Mouse (Mus musculus) liver, embryonic 15.5 days (tissue): ENCODE measurements around the gene Dnm1. TPM values are rescaled to one million over a fixed set of nuclear protein-coding genes. Genes with fewer than 3 reads are reported as not detected.
"Not testable (repeated sequence)": the region's sequence is repeated elsewhere in the genome, so short reads cannot be mapped to it uniquely, and the experiment has no call there.

Source experiments
- ATAC-seq: fragments of 200-750 bp; cut with Nextera tagmentation; 2 replicates; pipeline ENCODE4 v1.8.0; 2017; ENCODE audit warnings: moderate number of reproducible peaks, mild to moderate bottlenecking, moderate library complexity; ENCODE audit not compliant: insufficient read depth
- H3K27ac ChIP-seq: fragments of 300-500 bp; sonication (generic); replicated peaks from 2 replicates; pipeline ENCODE4 v1.5.1; 2015; ENCODE audit warnings: mild to moderate bottlenecking, inconsistent platforms
- H3K27me3 ChIP-seq: fragments of 300-500 bp; sonication (generic); 2 replicates; pipeline ENCODE4 v1.6.1; 2015; ENCODE audit warnings: mild to moderate bottlenecking, inconsistent platforms
- H3K36me3 ChIP-seq: fragments of 300-500 bp; sonication (generic); replicated peaks from 2 replicates; pipeline ENCODE4 v1.6.1; 2015; ENCODE audit warnings: moderate library complexity, mild to moderate bottlenecking, inconsistent platforms
- H3K4me1 ChIP-seq: fragments of 300-500 bp; sonication (generic); replicated peaks from 2 replicates; pipeline ENCODE4 v1.6.1; 2015; ENCODE audit warnings: inconsistent platforms
- H3K4me2 ChIP-seq: fragments of 300-500 bp; sonication (generic); 2 replicates; pipeline ENCODE4 v1.6.1; 2015; ENCODE audit warnings: moderate library complexity, mild to moderate bottlenecking, inconsistent platforms
- H3K4me3 ChIP-seq: fragments of 300-500 bp; sonication (generic); replicated peaks from 2 replicates; pipeline ENCODE4 v1.5.1; 2015; ENCODE audit warnings: mild to moderate bottlenecking, inconsistent platforms
- H3K9ac ChIP-seq: fragments of 300-500 bp; sonication (generic); 2 replicates; pipeline ENCODE4 v1.6.1; 2015; ENCODE audit warnings: moderate library complexity, mild to moderate bottlenecking, inconsistent platforms
- H3K9me3 ChIP-seq: fragments of 300-500 bp; sonication (generic); replicated peaks from 2 replicates; pipeline ENCODE4 v1.6.1; 2016; ENCODE audit warnings: inconsistent platforms
- WGBS: fragments of 180-500 bp; shearing (Covaris S2); methylation state at CpG from one replicate; pipeline ENCODE4 v1.1.7; 2015; ENCODE audit warnings: mixed read lengths; ENCODE audit not compliant: insufficient replicate concordance; 5-methylcytosine and 5-hydroxymethylcytosine counted together
- polyA plus RNA-seq: library from polyadenylated mRNA; unstranded; fragments of >200 nt; fragmentation: Nextera tagmentation; extraction: Ambion mirVana; gene quantifications from 2 replicates; pipeline ENCODE4 v1.2.1, GENCODE M21; 2015

The Dnm1 gene
- polyA plus RNA-seq, 1 experiment from 2014 or later = 0.50 TPM

DNA sequence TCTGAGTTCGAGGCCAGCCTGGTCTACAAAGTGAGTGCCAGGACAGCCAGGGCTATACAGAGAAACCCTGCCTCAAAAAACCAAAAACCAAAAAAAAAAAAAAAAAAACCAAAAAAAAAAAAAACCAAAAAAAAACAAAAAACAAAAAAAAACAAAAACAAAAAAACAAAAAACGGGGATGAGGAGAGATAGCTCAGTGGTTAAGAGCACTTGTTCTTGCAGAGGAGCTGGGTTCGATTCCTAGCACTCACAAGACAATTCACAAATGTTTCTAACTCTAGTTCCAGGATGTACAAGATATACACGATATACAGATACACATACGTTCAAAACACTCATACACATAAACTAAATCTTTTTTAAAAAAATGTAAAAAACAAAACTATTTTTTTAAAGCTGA lies 9.1 kb upstream of the Dnm1 start:
- Histone ChIP-seq H3K4me3 (peak overlapping the region; percentile 90), H3K27ac (peak overlapping the region; percentile 95), H3K4me1 (peaks cover 42% of the 10 kb centered on the region), H3K9ac (peak overlapping the region; percentile 91), H3K36me3 (peaks cover 21% of the 10 kb centered on the region), H3K4me2 (peak overlapping the region; percentile 93)
- not testable (repeated sequence) for H3K9me3 ChIP-seq, ATAC-seq, H3K27me3 ChIP-seq
- WGBS = 16% methylated on average over 5 of the region's 5 CpGs

DNA sequence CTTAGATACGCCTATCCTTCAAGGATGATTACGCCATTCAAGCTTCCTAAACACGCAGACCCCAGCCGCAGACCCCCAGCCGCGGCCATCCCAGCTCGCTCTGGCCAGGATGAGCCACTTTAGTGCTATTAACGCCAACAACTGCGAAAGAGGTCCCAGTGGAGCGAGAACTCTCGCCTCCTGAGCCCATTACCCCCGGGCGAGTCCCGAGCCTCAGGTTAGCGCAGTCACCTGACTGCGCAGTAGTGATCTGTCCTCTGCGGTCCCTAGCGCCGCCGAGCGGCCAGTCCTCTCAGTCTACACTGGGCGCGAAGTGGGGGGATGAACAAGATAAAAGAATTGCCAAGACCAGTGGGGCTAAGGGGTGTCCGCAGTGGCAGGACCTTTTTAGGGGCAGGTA lies 8.3 kb upstream of the Dnm1 start:
- Histone ChIP-seq H3K4me2 (peak overlapping the region; percentile 93), H3K4me3 (peak overlapping the region; percentile 90), H3K4me1 (peaks cover 42% of the 10 kb centered on the region), H3K27ac (peak overlapping the region; percentile 84), H3K9me3 (no peaks in the 10 kb centered on the region), H3K9ac (peak overlapping the region; percentile 72), H3K27me3 (peaks cover 8% of the 10 kb centered on the region), H3K36me3 (peaks cover 13% of the 10 kb centered on the region)
- WGBS = under 1% methylated on average over 24 of the region's 24 CpGs
- ATAC-seq = peak; percentile 65

DNA sequence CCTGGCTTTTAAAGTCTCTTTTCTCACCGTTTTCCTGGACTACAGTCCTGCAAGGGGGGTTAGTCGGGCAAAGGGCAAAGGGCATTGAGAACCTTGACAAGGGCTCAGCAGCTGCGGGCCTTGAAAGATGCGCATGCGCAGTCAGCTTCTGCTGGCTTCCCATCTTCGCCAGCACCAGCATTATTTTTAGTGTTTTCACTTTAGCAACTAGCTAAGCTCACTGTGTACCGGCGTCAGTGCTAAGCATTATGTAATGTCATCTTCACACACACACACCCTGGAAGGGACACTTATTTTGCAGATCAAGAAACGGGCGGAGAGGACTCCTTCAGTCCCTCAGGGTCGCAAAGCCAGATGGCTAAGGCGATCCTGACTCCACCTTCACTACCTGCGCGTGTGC lies 7.6 kb upstream of the Dnm1 start:
- Histone ChIP-seq H3K27ac (peak overlapping the region; percentile 84), H3K4me2 (peak overlapping the region; percentile 93), H3K9ac (peak overlapping the region; percentile 72), H3K27me3 (peaks cover 12% of the 10 kb centered on the region), H3K4me1 (peaks cover 44% of the 10 kb centered on the region), H3K4me3 (peak overlapping the region; percentile 90), H3K9me3 (no peaks in the 10 kb centered on the region), H3K36me3 (peaks cover 12% of the 10 kb centered on the region)
- no peak for ATAC-seq
- WGBS = 8% methylated on average over 14 of the region's 14 CpGs

DNA sequence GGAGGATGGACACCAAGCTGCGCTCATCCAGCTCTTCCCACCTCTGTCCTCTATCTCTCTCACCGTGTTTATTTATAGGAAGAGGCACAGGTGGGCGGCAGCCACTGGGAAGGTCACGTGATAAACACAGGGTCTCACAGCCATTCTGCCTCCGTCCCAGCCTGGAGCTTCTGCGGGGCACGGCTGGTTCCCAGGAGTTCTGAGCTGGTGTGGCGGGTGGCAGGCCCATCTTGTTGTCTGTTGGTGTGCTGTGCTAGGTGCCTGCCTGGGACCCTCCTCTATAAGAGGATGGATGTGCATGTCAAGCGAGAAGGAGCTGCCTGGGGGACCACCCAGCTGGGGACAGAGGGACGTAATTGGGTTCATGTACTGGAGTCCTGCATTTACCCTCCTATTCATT lies 5.2 kb upstream of the Dnm1 start:
- Histone ChIP-seq H3K9me3 (no peaks in the 10 kb centered on the region), H3K4me3 (no peak overlapping the region), H3K9ac (no peak overlapping the region), H3K27ac (no peak overlapping the region), H3K36me3 (no peaks in the 10 kb centered on the region), H3K27me3 (peaks cover 14% of the 10 kb centered on the region), H3K4me2 (no peak overlapping the region), H3K4me1 (peaks cover 43% of the 10 kb centered on the region)
- no peak for ATAC-seq
- WGBS = 59% methylated on average over 10 of the region's 10 CpGs

DNA sequence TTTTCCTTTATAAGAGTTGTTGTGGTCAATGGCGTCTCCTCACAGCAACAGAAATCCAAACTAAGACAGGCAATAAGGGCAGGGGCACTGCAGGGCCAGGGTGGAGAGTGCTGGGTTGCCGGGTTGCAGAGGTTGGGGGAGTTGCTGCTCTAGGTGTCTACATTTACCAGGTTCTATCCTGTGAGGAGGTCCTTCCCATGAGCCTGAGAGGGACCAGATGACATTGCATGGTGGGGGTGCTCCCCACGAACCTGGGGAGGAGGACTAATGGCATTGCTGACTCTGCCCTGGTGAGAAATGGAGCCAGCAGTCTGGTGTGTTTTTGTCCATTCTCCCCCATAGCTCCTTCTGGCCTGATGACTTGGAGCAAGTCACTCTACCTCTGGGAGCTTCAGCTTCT lies 4.6 kb upstream of the Dnm1 start:
- Histone ChIP-seq H3K27ac (no peak overlapping the region), H3K36me3 (no peaks in the 10 kb centered on the region), H3K9me3 (no peaks in the 10 kb centered on the region), H3K4me3 (no peak overlapping the region), H3K27me3 (peaks cover 21% of the 10 kb centered on the region), H3K4me2 (no peak overlapping the region), H3K9ac (no peak overlapping the region), H3K4me1 (peaks cover 46% of the 10 kb centered on the region)
- no peak for ATAC-seq
- WGBS = 50% methylated on average over 3 of the region's 3 CpGs

DNA sequence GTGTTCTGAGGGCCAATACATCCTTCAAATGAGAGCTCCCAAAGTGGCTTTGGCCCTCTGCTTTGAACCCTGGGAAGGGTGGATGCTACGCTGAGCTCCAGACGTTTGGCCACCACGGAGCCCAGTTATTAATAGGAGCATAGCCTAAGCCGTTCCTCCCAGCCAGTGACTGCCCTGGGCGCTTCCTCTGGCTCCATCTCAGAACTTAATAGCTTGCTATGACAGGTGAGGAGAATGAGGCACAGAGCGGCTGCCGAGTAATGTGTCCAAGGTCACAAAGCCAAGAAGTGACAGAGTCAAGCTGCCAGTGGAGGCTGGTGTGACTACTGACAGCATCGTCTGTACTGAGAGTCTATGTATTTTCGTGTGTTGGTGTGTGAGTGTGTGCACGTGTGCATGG lies 3.1 kb upstream of the Dnm1 start:
- no peak for ATAC-seq
- 69% methylated on average over 10 of the region's 10 CpGs for WGBS
- Histone ChIP-seq H3K4me2 (no peak overlapping the region), H3K9ac (no peak overlapping the region), H3K4me1 (peaks cover 38% of the 10 kb centered on the region), H3K27me3 (peaks cover 36% of the 10 kb centered on the region), H3K9me3 (no peaks in the 10 kb centered on the region), H3K4me3 (no peak overlapping the region), H3K27ac (no peak overlapping the region), H3K36me3 (no peaks in the 10 kb centered on the region)

DNA sequence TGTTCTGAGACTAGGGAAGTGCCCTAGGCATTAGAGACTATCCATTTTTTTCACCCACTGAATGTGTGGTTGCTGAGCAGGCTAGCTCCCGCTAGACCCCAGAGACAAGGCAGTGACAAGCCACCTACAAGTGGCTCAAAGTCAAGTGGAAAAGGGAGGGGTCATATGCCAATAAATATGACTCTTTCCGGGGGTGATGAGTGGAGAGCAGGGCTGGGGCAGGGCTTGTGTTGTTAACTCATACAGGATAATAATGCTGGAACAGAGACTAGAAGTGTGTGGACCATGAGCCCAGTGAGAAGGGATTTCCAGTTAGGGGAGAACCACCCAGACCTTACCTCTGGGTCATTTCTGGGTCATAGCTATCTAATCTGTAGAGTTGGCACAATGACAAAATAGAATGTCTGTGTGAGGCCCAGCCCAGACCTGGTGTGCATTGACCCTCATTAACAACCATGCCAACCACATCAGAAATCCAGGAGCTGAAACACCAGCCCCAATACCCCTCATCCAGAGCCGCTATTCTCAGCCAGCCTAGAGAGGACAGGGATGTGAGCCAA lies 1.3 kb upstream of the Dnm1 start:
- H3K27ac ChIP-seq = peak overlapping the region; percentile 35
- WGBS = 73% methylated on average over 3 of the region's 3 CpGs
- H3K36me3 ChIP-seq = no peaks in the 10 kb centered on the region
- H3K4me1 ChIP-seq = peaks cover 32% of the 10 kb centered on the region
- no peak overlapping the region for H3K4me2 ChIP-seq
- H3K9me3 ChIP-seq = no peaks in the 10 kb centered on the region
- no peak for ATAC-seq
- peaks cover 50% of the 10 kb centered on the region for H3K27me3 ChIP-seq
- no peak overlapping the region for H3K4me3 ChIP-seq
- H3K9ac ChIP-seq = no peak overlapping the region

DNA sequence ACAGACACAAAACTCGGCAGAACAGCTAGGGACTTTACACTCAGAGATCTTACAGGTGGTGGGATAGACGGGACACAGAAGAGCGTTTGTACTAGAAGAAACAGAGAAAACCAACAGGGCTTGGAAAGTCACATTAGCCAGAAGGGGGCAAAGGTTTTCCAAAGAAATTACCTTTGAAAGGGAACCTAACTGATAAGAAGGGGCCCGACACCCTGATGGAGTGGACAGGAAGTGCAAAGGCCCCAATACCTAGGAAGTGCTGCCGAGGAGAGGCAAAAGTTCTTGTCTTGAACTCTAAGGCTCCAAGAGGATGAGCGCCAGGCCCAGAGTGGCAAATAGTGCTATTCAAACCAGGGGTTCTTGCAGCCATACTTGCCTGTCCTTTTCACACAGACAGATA lies 698 bp upstream of the Dnm1 start:
- no peak overlapping the region for H3K4me3 ChIP-seq
- H3K36me3 ChIP-seq = no peaks in the 10 kb centered on the region
- 39% methylated on average over 6 of the region's 6 CpGs for WGBS
- peaks cover 56% of the 10 kb centered on the region for H3K27me3 ChIP-seq
- H3K4me1 ChIP-seq = peaks cover 32% of the 10 kb centered on the region
- peak overlapping the region; percentile 90; the same call in 1 of the 2 replicates for H3K4me2 ChIP-seq
- no peak for ATAC-seq
- H3K9ac ChIP-seq = no peak overlapping the region
- no peaks in the 10 kb centered on the region for H3K9me3 ChIP-seq
- H3K27ac ChIP-seq = peak overlapping the region; percentile 35

DNA sequence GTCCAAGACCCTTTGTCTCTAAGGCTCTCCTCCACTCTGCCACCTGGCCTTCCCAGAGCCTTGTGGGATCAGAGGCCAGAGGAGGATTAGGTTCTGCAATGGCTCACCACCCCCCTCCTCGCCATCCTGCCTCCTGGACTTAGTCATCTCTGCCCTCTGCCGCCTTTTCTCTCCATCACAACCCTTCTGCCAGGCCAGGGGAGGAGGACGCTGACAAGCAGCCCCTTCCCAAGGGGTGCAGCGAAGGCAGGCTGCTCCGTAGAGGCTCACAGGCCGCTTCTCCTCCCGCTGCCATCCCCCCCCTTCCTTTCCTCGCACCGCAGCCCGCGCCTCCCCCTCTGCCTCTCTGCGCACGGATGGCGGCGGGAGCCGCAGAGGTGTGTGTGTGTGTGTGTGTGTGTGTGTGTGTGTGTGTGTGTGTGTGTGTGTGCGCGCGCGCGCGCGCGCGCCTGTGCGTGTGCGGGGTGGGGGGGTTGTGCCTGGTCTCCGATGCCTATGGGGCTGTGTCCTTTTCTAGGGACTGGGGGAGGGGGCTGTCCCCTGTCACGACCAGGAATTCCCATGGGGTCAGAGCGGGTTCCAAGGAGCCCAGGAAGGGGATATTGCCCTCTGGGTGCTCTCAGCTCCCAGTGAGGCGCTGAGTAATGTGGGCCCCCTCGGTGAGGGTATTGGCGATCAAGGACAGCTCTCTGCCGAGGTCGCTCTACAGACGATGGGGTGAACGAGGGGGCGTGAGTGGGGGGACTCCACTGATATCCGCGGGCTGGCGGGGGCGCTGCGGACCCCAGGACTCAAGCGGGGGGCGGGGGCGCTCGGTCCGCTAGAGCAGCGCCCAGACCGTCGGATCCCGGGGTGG lies 759 bp downstream of the Dnm1 start, which contains the start of gene Ciz1:
Gene Ciz1, plus strand, starts transcription at position 177 of the 856 bp plus-strand sequence.
- Histone ChIP-seq H3K4me2 (peak within 1 kb of the TSS; percentile 90), H3K4me1 (peaks cover 32% of the 10 kb centered on the region), H3K36me3 (no peaks in the 10 kb centered on the region), H3K9me3 (no peaks in the 10 kb centered on the region), H3K9ac (0 out of 2 replicates have a peak within 1 kb of the TSS, but pooled peaks have one; percentile 46), H3K4me3 (peak within 1 kb of the TSS; percentile 55), H3K27me3 (peaks cover 65% of the 10 kb centered on the region), H3K27ac (no peak within 1 kb of the TSS)
- 1% methylated on average over 48 of the region's 52 CpGs for WGBS
- ATAC-seq = no peak

DNA sequence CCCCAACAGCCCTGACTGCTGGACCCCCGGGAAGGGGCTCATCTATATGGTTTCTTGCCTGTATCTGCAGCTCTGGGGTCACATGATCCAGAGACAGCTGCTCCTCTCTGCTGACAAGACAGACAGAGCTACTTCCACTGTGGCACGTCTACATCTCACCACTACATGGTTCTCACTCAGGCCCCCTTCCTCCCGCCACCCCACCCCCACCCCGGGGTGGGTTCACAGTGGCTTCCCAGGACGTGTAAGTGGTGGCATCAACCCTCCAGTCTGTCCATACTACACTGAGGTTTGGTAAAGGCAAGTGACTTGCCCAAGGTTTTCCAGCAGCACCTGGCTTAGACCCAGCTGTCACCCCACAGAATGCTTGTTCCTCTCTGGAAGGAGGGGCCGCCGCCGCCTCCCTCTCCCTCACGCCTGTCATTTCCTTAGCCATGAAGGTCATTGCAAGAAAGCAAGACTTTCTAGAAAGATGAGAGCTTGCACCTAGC lies 1.6 kb downstream of the Dnm1 start:
- Histone ChIP-seq H3K4me2 (no peak overlapping the region), H3K27ac (no peak overlapping the region), H3K36me3 (no peaks in the 10 kb centered on the region), H3K4me3 (no peak overlapping the region), H3K9me3 (no peaks in the 10 kb centered on the region), H3K9ac (no peak overlapping the region), H3K27me3 (peaks cover 65% of the 10 kb centered on the region), H3K4me1 (peaks cover 32% of the 10 kb centered on the region)
- WGBS = 35% methylated on average over 9 of the region's 9 CpGs
- no peak; the same call in 1 of the 2 replicates for ATAC-seq

DNA sequence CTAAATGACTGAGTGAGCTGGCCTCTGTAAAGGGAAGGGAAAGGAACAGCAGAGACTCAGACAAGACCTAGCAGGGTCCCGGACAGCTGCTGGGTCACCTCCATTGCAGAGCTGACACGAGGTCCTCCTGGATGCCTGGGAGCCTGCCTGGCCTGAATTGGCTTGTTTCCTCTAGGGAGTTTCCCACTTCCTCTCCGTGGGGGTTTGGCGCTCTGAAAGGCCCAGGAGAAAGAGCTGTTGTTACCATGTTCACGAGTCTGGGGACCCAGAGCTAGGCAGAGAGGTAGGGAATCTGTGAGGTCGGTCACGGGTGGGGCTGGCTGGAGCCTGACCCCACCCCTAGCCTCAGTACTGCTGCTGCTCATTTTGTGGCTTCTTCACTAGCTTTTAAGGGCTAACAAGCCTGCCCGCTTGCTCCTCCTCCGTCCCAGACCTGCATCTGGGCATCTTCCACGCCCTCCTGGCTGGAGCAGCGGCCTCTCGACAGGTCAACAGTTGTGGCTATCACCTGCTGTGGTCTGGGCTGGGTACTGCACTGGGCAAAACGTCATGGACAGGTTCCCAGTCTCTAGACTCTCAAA lies 2.6 kb downstream of the Dnm1 start:
- H3K27ac ChIP-seq = no peak overlapping the region
- H3K9ac ChIP-seq = no peak overlapping the region
- H3K9me3 ChIP-seq = no peaks in the 10 kb centered on the region
- H3K36me3 ChIP-seq = no peaks in the 10 kb centered on the region
- H3K27me3 ChIP-seq = peaks cover 61% of the 10 kb centered on the region
- no peak for ATAC-seq
- 40% methylated on average over 13 of the region's 13 CpGs for WGBS
- no peak overlapping the region for H3K4me3 ChIP-seq
- no peak overlapping the region for H3K4me2 ChIP-seq
- peaks cover 30% of the 10 kb centered on the region for H3K4me1 ChIP-seq
